Mouse (Mus musculus) lung, postnatal 0 days (tissue): ENCODE data around the gene Taf8.

Source experiments
- CTCF ChIP-seq: IDR thresholded peaks from 2 replicates; pipeline ENCODE4 v1.5.1; 2016; ENCODE audit warnings: antibody characterized with exemption, mild to moderate bottlenecking
- EP300 ChIP-seq: IDR thresholded peaks from 2 replicates; pipeline ENCODE4 v1.6.1; 2016; ENCODE audit warnings: antibody characterized with exemption, mild to moderate bottlenecking, control low read depth

DNA sequence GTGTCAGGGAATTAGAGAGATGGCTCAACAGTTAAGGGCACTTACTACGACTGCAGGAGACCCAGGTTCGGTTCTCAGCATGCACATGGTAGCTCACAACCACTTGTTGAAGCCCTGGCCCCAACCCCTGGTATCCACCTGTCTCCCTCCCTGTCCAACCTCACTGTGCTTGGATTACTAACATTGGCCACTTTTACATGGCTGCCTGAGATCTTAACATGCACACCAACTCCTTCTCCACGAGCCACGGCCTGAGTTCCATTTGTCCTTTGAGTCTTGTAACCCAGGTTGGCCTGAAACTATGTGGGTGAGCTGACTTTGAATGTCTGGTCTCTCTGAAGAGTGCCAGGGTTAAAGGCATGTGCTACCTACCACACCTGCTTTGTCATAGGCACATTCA, 4.6 kb upstream of the Taf8 start:
- TF ChIP-seq EP300 (no peak), CTCF (no peak)
